Mouse (Mus musculus): ENCODE measurements around the gene Rpn1. TPM values are rescaled to one million over a fixed set of nuclear protein-coding genes. Genes with fewer than 3 reads are reported as not detected.

The Rpn1 gene
- polyA plus RNA-seq, 1 experiment from 2014 or later, result 290 TPM

DNA sequence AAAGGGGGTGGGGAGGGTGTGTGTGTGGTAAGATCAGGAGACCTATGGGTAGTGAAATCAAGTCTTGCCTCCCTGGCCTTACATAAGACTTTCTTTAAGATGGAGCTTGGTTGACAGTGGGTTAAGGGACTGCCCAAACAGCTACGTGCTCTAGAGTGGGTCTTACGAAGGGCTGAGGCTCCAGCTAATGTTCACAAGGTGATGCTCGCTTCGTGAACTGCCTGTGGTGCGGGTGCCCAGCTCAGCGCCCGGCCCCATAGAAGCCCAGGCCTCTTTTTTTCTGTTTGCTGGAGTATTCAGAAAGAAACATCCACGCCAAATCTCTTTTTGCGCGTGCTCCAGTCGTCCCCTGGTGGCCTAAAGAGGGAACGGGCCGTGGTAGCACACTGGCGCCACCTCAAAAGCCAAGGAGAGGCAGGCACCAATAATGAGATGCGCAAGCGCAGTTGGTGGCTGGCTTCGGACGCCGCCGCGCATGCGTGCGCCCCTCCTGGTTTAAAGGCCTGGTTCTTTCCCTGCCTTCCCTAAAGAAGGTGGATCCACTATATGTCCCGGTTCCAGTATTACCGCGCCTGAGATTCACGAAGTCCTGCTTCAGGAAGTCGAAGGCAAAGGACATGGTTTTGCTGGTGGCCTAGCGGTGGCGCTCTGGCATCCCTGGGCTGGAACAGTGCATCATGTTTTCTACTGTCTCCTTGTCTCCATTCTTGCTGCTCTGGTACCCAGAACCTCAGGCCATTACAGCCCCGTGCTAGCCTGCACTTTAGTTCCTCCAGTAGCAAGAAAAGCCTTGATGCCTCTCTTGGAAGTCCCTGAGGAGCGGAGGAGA lies 21.7 kb downstream of the Rpn1 start:
- Histone ChIP-seq H3K4me3 (replicated peaks; ENCODE audit: low read depth, low read length) (peak overlapping the region; percentile 17; the same call in 1 of the 2 replicates), H3K36me3 (ENCODE audit: control insufficient read depth, insufficient read depth, low read length) (peaks cover 38% of the 10 kb centered on the region), H3K27ac (replicated peaks; ENCODE audit: low read depth, low read length) (peak overlapping the region; percentile 78), H3K4me1 (ENCODE audit: control insufficient read depth, insufficient read depth, low read length) (peaks cover 11% of the 10 kb centered on the region), H3K27me3 (ENCODE audit: control insufficient read depth, insufficient read depth, low read length) (no peaks in the 10 kb centered on the region), H3K9ac (replicated peaks; ENCODE audit: low read length) (peak overlapping the region; percentile 52; the same call in 1 of the 2 replicates), H3K4me2 (ENCODE audit: low read length) (peak overlapping the region; percentile 51), H3K9me3 (ENCODE audit: control insufficient read depth, low read length) (no peaks in the 10 kb centered on the region)
- peak; percentile 90 for ATAC-seq (ENCODE audit: low FRiP score, low TSS enrichment)
- 10% methylated on average over 32 of the region's 32 CpGs for WGBS
- peak; percentile 98 for DNase-seq

DNA sequence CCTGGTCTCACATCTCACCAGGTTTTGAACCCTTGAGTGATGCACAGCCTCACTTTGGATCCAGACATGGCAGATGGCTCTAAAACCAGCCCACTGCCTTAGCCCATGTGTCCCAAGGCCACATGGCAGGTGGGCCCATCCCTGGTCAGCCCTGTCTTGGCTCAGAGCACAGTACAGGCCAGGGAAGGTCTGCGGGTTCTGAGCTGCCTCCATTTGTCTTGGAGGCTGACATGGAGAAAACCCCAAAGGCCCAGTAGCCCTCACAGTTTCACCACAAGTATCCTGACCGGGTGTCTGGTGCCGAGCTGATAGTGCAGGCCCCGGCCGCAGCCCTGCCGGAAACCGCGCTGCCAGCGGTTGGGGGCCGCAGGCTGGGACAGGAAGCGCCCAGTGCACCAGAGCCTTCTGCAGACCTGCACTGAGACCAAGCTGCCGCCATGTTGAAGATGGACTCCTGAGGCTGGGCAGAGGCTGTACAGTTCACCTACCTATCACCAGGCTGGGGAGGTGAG lies 22.4 kb downstream of the Rpn1 start:
- peak; percentile 38; the same call in 1 of the 2 replicates for ATAC-seq (ENCODE audit: low FRiP score, low TSS enrichment)
- H3K9ac ChIP-seq (replicated peaks; ENCODE audit: low read length), result peak overlapping the region; percentile 52; the same call in 1 of the 2 replicates
- H3K4me1 ChIP-seq (ENCODE audit: control insufficient read depth, insufficient read depth, low read length), result peaks cover 11% of the 10 kb centered on the region
- peak overlapping the region; percentile 51 for H3K4me2 ChIP-seq (ENCODE audit: low read length)
- no peaks in the 10 kb centered on the region for H3K27me3 ChIP-seq (ENCODE audit: control insufficient read depth, insufficient read depth, low read length)
- WGBS, result 97% methylated on average over 12 of the region's 12 CpGs
- peak overlapping the region; percentile 17; the same call in 1 of the 2 replicates for H3K4me3 ChIP-seq (replicated peaks; ENCODE audit: low read depth, low read length)
- peak overlapping the region; percentile 78 for H3K27ac ChIP-seq (replicated peaks; ENCODE audit: low read depth, low read length)
- no peak for DNase-seq
- H3K36me3 ChIP-seq (ENCODE audit: control insufficient read depth, insufficient read depth, low read length), result peaks cover 31% of the 10 kb centered on the region
- H3K9me3 ChIP-seq (ENCODE audit: control insufficient read depth, low read length), result no peaks in the 10 kb centered on the region

DNA sequence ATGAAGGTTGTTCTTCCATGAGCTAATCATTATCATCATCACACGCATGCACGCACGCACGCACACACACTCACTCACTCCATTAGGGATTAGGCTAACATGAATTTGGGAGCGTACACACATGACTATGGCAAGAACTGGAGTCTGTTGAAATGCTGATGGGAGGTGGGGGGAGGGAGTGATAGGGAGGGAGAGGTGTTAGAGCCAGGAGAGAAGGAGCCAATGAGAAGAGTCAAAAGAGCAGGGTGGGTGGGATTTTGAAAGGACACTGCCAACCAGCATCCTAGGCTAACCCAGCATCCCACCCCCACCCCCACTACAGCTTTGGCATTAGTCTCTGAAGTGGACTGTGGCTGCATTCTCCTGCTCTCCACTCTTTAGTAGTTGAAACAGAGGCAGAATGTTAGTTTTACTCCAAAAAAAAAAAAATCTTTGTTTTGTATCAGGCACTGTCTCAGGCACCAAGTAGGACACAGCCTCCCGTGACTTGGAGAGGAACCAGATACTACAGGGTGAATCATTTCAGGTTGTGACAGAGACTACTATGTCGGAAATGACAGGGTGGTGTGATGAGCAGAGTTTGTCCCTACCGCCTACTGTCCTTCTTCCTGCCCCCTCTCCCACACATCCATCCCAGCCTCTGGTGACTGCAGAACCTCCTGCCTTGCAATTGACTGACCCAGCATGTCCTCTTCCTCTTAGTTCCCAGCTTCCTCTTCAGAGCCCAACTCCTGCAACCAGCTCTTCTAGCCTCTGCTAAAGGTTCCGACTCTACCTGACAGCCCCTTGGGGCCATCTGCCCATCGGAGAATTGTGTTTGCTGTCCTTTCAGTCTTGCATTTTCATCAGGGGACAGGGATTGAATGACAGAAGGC lies 23.6 kb downstream of the Rpn1 start:
- ATAC-seq (ENCODE audit: low FRiP score, low TSS enrichment), result no peak
- H3K4me3 ChIP-seq (replicated peaks; ENCODE audit: low read depth, low read length), result no peak overlapping the region
- H3K27ac ChIP-seq (replicated peaks; ENCODE audit: low read depth, low read length), result no peak overlapping the region
- WGBS, result 87% methylated on average over 10 of the region's 10 CpGs
- no peaks in the 10 kb centered on the region for H3K27me3 ChIP-seq (ENCODE audit: control insufficient read depth, insufficient read depth, low read length)
- H3K4me2 ChIP-seq (ENCODE audit: low read length), result no peak overlapping the region
- no peak overlapping the region for H3K9ac ChIP-seq (replicated peaks; ENCODE audit: low read length)
- peaks cover 19% of the 10 kb centered on the region for H3K36me3 ChIP-seq (ENCODE audit: control insufficient read depth, insufficient read depth, low read length)
- H3K9me3 ChIP-seq (ENCODE audit: control insufficient read depth, low read length), result no peaks in the 10 kb centered on the region
- H3K4me1 ChIP-seq (ENCODE audit: control insufficient read depth, insufficient read depth, low read length), result peaks cover 11% of the 10 kb centered on the region
- DNase-seq, result no peak

DNA sequence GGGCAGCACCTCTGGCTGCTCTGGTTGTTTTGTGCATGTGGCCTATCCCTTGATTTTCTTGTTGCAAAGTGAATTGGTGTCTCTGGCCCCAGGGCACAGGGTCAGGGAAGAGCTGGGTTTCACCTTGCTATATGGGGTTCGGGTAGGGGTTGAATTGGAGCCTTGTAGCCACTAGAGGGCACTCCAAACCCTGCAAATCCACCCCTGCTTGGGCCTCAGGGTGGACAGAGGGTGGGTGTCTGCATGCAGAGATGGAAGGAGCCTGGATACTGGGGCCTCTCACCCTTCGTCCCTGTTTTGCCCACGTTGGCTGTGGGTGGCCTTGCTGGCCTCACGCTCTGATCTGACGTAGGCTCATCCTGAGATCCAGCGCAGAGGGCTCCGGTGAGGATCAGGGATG lies 28.9 kb downstream of the Rpn1 start:
- WGBS, result 25% methylated on average over 7 of the region's 7 CpGs
- no peaks in the 10 kb centered on the region for H3K9me3 ChIP-seq (ENCODE audit: control insufficient read depth, low read length)
- H3K27ac ChIP-seq (replicated peaks; ENCODE audit: low read depth, low read length), result no peak overlapping the region
- ATAC-seq (ENCODE audit: low FRiP score, low TSS enrichment) (peak; percentile 53; the same call in 1 of the 2 replicates), DNase-seq (peak; percentile 90)
- H3K4me2 ChIP-seq (ENCODE audit: low read length), result no peak overlapping the region
- H3K9ac ChIP-seq (replicated peaks; ENCODE audit: low read length), result no peak overlapping the region; the same call in 1 of the 2 replicates
- no peaks in the 10 kb centered on the region for H3K27me3 ChIP-seq (ENCODE audit: control insufficient read depth, insufficient read depth, low read length)
- no peak overlapping the region for H3K4me3 ChIP-seq (replicated peaks; ENCODE audit: low read depth, low read length)
- no peaks in the 10 kb centered on the region for H3K4me1 ChIP-seq (ENCODE audit: control insufficient read depth, insufficient read depth, low read length)
- no peaks in the 10 kb centered on the region for H3K36me3 ChIP-seq (ENCODE audit: control insufficient read depth, insufficient read depth, low read length)

DNA sequence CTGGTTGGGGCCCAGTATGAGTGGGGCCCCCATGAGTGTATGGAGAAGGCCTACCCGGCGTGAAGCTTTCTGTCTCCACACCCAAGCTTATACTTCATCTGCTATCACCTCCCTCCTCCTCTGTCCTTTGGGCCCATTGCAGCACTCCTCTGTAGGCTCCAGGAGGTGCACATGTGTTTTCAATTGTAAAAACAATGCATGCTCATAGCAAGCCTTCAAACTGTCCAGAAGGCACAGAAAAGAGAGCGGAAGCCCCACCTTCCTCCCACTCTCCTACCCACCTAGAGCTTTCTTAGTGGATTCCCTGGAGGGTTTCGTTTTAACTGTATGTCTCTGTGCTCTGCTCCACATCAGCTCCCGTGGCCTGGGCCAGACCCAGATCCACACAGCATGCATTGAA lies 30.1 kb downstream of the Rpn1 start:
- Histone ChIP-seq H3K9me3 (ENCODE audit: control insufficient read depth, low read length) (no peaks in the 10 kb centered on the region), H3K4me2 (ENCODE audit: low read length) (no peak overlapping the region), H3K27ac (replicated peaks; ENCODE audit: low read depth, low read length) (no peak overlapping the region), H3K36me3 (ENCODE audit: control insufficient read depth, insufficient read depth, low read length) (no peaks in the 10 kb centered on the region), H3K4me3 (replicated peaks; ENCODE audit: low read depth, low read length) (no peak overlapping the region), H3K9ac (replicated peaks; ENCODE audit: low read length) (no peak overlapping the region), H3K4me1 (ENCODE audit: control insufficient read depth, insufficient read depth, low read length) (no peaks in the 10 kb centered on the region), H3K27me3 (ENCODE audit: control insufficient read depth, insufficient read depth, low read length) (no peaks in the 10 kb centered on the region)
- 89% methylated on average over 5 of the region's 5 CpGs for WGBS
- ATAC-seq (ENCODE audit: low FRiP score, low TSS enrichment), result no peak
- no peak for DNase-seq

DNA sequence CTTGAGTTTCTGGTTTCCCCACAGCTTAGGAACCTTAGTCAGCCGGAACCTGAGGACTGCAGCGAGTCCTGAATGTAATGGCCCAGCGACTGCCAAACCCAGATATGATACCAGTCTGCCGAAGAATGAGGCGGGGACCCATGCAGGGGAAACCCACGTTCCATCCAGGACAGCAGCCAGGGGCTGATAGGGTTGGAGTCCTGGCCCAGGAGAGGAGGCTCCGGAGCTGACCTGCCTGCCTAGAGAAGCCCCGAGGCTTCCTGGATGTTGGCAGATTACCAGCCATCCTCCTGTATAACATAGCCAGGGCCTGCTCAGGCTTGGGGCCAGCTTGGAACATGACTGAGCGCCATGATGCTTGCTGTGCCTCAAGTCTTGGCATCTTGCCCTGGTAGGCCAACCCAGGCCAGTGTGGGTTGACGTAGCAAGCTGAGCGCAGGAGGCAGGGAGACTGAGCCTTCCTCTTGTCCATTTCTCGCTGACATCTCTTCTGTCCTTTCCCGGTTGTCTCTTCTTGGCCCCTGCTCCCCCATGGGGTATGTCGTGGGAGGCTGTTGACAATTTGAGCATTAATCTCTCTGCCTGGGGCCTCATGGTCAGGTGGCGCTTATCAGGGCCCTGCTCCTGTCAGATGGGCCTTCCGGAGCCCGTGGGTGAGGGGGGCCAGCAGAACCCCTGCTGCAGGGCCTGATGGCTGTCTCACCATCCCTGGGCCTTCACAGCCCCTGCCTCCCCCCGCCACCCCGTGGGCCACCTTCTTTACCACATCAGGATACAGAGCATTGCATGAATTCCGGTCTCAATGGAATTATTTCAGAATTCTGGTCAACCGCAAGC lies 32.3 kb downstream of the Rpn1 start:
- peak; percentile 71 for DNase-seq
- no peak overlapping the region for H3K9ac ChIP-seq (replicated peaks; ENCODE audit: low read length)
- WGBS, result 69% methylated on average over 21 of the region's 21 CpGs

DNA sequence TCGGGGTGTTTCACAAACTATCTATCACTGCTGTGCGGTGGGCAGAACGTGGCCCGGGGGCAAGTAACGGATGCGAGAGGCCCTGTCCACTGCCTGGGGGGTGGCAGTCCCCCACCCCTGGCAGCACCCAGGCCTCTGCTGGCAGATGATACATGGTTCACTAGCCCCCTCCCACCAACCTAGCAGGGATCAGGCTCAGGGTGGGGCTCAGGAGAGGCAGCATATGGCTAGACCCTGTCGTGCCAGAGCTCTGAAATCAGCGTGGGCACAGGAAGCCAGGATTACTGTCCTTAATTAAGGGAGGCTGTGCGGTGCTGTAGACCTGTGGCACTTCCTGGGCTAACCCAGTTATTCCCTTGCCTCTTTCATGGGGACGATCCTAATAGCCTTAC lies 32.9 kb downstream of the Rpn1 start:
- Histone ChIP-seq H3K9ac (replicated peaks; ENCODE audit: low read length) (no peak overlapping the region), H3K4me3 (replicated peaks; ENCODE audit: low read depth, low read length) (no peak overlapping the region)
- 87% methylated on average over 10 of the region's 10 CpGs for WGBS

More for the DNA sequence above, 32.3 kb downstream of the Rpn1 start:
- H3K9me3 ChIP-seq (ENCODE audit: control insufficient read depth, low read length), result no peaks in the 10 kb centered on the region
- no peak overlapping the region for H3K4me3 ChIP-seq (replicated peaks; ENCODE audit: low read depth, low read length)
- ATAC-seq (ENCODE audit: low FRiP score, low TSS enrichment), result peak; percentile 35; the same call in 1 of the 2 replicates
- no peaks in the 10 kb centered on the region for H3K36me3 ChIP-seq (ENCODE audit: control insufficient read depth, insufficient read depth, low read length)
- H3K4me2 ChIP-seq (ENCODE audit: low read length), result no peak overlapping the region
- H3K27ac ChIP-seq (replicated peaks; ENCODE audit: low read depth, low read length), result 0 out of 2 replicates have a peak overlapping the region, but pooled peaks have one; percentile 26
- H3K27me3 ChIP-seq (ENCODE audit: control insufficient read depth, insufficient read depth, low read length), result no peaks in the 10 kb centered on the region
- no peaks in the 10 kb centered on the region for H3K4me1 ChIP-seq (ENCODE audit: control insufficient read depth, insufficient read depth, low read length)

DNA sequence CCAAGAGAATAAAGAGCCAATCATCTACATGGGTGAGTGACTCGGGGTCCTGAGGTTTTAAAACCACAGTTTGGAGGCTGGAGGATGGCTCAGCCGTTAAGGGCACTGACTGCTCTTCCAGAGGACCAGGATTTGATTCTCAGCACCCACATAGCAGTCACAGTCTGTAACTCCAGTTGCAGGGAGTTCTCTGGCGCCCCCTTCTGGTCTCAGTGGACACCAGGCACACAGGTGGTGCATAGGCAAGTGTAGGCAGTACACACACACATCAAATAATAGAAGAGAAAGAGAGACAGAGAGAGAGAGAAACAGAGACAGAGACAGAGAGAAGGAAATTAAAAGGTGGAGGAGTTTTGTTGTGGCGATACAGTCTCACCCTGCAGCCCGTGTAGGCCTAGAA lies 35.0 kb downstream of the Rpn1 start:
- H3K27ac ChIP-seq (replicated peaks; ENCODE audit: low read depth, low read length), result no peak overlapping the region
- H3K36me3 ChIP-seq (ENCODE audit: control insufficient read depth, insufficient read depth, low read length), result no peaks in the 10 kb centered on the region
- H3K9me3 ChIP-seq (ENCODE audit: control insufficient read depth, low read length), result no peaks in the 10 kb centered on the region
- no peak overlapping the region for H3K4me3 ChIP-seq (replicated peaks; ENCODE audit: low read depth, low read length)
- H3K4me2 ChIP-seq (ENCODE audit: low read length), result no peak overlapping the region
- ATAC-seq (ENCODE audit: low FRiP score, low TSS enrichment) (no peak), DNase-seq (no peak)
- H3K4me1 ChIP-seq (ENCODE audit: control insufficient read depth, insufficient read depth, low read length), result no peaks in the 10 kb centered on the region
- 74% methylated on average over 5 of the region's 5 CpGs for WGBS
- H3K9ac ChIP-seq (replicated peaks; ENCODE audit: low read length), result no peak overlapping the region
- no peaks in the 10 kb centered on the region for H3K27me3 ChIP-seq (ENCODE audit: control insufficient read depth, insufficient read depth, low read length)

More for the DNA sequence above, 32.9 kb downstream of the Rpn1 start:
- no peaks in the 10 kb centered on the region for H3K36me3 ChIP-seq (ENCODE audit: control insufficient read depth, insufficient read depth, low read length)
- no peak overlapping the region for H3K27ac ChIP-seq (replicated peaks; ENCODE audit: low read depth, low read length)
- no peaks in the 10 kb centered on the region for H3K27me3 ChIP-seq (ENCODE audit: control insufficient read depth, insufficient read depth, low read length)
- no peak overlapping the region for H3K4me2 ChIP-seq (ENCODE audit: low read length)
- no peaks in the 10 kb centered on the region for H3K4me1 ChIP-seq (ENCODE audit: control insufficient read depth, insufficient read depth, low read length)
- no peak for ATAC-seq (ENCODE audit: low FRiP score, low TSS enrichment)
- DNase-seq, result no peak
- no peaks in the 10 kb centered on the region for H3K9me3 ChIP-seq (ENCODE audit: control insufficient read depth, low read length)
